Mouse (Mus musculus): Measurements from ENCODE around the gene Leng9. TPM values are rescaled to one million over a fixed set of nuclear protein-coding genes. Genes with fewer than 3 reads are reported as not detected.
A peak's percentile ranks its signal among the peaks of the same experiment; 100 is the strongest.
"Not testable (repeated sequence)": the region's sequence is repeated elsewhere in the genome, so short reads cannot be mapped to it uniquely, and the experiment has no call there.

Gene Leng9
- polyA plus RNA-seq (2014; fragmentation: Nextera tagmentation; extraction: Ambion mirVana) = 1.0 and 1.2 TPM in 2 replicates

DNA sequence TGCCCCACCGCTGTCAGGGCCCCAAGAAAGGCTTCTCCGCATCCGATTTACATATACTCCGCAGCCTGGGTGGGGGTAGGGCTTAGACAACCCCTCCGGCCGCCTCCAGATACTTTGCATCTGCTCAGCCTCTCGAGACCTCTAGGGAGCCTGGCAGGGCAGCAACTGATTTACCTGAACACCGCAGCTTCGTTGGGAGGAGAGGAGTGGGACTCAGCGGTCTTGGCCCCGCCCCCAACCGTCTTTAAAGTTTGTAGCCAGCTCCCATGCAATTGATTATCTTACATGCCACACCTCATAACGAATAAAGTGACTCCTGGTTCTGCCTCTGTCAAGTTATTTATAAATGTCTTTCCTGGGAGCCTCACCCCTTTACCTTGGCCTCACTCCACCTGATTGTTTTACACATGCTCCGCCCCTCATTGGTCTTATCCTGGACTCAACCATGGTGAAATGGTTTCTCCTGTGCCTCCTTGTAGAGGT lies at the start of gene Leng9:
Gene Leng9, minus strand, starts transcription at position 316 of the 483 bp plus-strand sequence.
- peak; percentile 38; the same call in 1 of the 2 replicates for ATAC-seq (ENCODE audit: insufficient number of reproducible peaks, low FRiP score, low TSS enrichment, low read depth)
- DNase-seq (ENCODE audit: low spot score) = no peak
- 2% methylated on average over 14 of the region's 14 CpGs for WGBS
- peaks cover 2% of the 10 kb centered on the region; the same call in 1 of the 2 replicates for H3K9me3 ChIP-seq (ENCODE audit: control insufficient read depth, low read length)
- H3K36me3 ChIP-seq (ENCODE audit: control insufficient read depth, insufficient read depth, low read length) = peaks cover 17% of the 10 kb centered on the region
- H3K4me2 ChIP-seq (ENCODE audit: low read depth, severe bottlenecking) = peak within 1 kb of the TSS; percentile 89
- peak within 1 kb of the TSS; percentile 72 for H3K4me3 ChIP-seq (ENCODE audit: low read depth, low read length)
- peaks cover 15% of the 10 kb centered on the region for H3K27me3 ChIP-seq (ENCODE audit: control insufficient read depth, insufficient read depth, low read length)
- peaks cover 7% of the 10 kb centered on the region; the same call in 1 of the 2 replicates for H3K4me1 ChIP-seq (ENCODE audit: control insufficient read depth, insufficient read depth, low read length)
- H3K9ac ChIP-seq (ENCODE audit: low read length) = peak within 1 kb of the TSS; percentile 55
- peak within 1 kb of the TSS; percentile 36; the same call in 1 of the 2 replicates for H3K27ac ChIP-seq (replicated peaks; ENCODE audit: low read depth, low read length)

DNA sequence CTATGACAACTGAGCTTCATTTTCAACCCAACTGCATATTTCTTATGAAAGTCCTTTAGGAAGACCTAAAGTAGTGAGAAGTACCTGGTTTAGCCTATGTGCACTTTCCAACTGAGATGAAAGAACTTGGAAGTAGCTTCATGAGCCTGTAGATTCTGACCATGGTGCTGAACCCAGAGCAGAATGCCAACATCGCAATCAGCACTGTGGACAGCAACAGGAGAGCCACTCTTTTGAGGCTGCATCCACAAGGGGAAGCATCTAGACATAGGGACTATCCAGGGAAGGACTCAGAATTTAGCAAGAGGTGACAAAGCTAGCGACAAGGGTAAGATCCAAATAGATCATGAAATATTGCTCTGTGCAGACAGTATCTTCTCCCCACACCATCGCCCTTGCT lies 28.3 kb upstream of the Leng9 start:
- H3K4me2 ChIP-seq (ENCODE audit: low read depth, severe bottlenecking) = no peak overlapping the region
- H3K27ac ChIP-seq (replicated peaks; ENCODE audit: low read depth, low read length) = no peak overlapping the region
- no peaks in the 10 kb centered on the region for H3K27me3 ChIP-seq (ENCODE audit: control insufficient read depth, insufficient read depth, low read length)
- 37% methylated on average over 3 of the region's 3 CpGs for WGBS
- no peak overlapping the region for H3K4me3 ChIP-seq (ENCODE audit: low read depth, low read length)
- no peaks in the 10 kb centered on the region for H3K36me3 ChIP-seq (ENCODE audit: control insufficient read depth, insufficient read depth, low read length)
- no peaks in the 10 kb centered on the region for H3K4me1 ChIP-seq (ENCODE audit: control insufficient read depth, insufficient read depth, low read length)
- no peaks in the 10 kb centered on the region for H3K9me3 ChIP-seq (ENCODE audit: control insufficient read depth, low read length)
- DNase-seq (ENCODE audit: low spot score) (peak; percentile 62), ATAC-seq (ENCODE audit: insufficient number of reproducible peaks, low FRiP score, low TSS enrichment, low read depth) (no peak)
- H3K9ac ChIP-seq (ENCODE audit: low read length) = no peak overlapping the region

DNA sequence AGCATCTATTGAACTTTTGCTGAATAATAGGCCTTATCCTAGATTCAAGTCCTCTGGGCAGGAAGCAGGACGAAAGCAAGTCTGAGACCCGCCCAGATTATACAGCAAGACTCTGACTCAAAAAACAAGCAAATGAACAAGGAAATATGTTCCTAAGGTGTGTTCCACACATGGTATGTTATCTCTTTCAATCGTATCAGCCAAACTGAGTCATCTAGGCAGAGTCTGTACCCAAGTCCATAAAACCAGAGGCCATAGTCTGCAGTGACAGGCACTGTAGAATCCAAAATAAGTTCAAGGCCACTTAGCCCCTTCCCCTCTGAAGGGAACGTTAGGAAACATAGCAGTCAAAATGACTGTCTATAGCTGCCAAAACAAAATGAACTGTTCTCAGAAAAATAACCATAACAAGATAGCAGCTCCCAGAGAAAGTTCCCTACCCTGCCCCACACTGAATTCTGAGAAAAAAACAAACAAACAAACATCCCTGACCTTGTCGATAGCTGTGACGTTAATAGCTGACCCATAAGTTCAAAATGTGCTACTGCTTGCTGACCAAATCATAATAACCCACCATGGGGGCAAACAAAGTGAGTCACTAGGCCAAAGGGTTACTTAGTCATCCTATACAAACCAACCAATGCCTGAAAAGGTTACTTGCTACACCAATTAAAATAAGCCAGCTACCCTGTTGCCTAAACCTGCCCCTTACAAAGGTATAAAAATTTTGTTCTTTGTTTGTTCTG lies 20.2 kb upstream of the Leng9 start:
- H3K27me3 ChIP-seq (ENCODE audit: control insufficient read depth, insufficient read depth, low read length) = no peaks in the 10 kb centered on the region
- no peaks in the 10 kb centered on the region for H3K36me3 ChIP-seq (ENCODE audit: control insufficient read depth, insufficient read depth, low read length)
- no peaks in the 10 kb centered on the region for H3K4me1 ChIP-seq (ENCODE audit: control insufficient read depth, insufficient read depth, low read length)
- ATAC-seq (ENCODE audit: insufficient number of reproducible peaks, low FRiP score, low TSS enrichment, low read depth) = no peak
- no peak overlapping the region for H3K9ac ChIP-seq (ENCODE audit: low read length)
- WGBS = 87% methylated on average over 6 of the region's 6 CpGs
- no peaks in the 10 kb centered on the region for H3K9me3 ChIP-seq (ENCODE audit: control insufficient read depth, low read length)
- DNase-seq (ENCODE audit: low spot score) = no peak
- no peak overlapping the region for H3K27ac ChIP-seq (replicated peaks; ENCODE audit: low read depth, low read length)
- no peak overlapping the region for H3K4me3 ChIP-seq (ENCODE audit: low read depth, low read length)
- H3K4me2 ChIP-seq (ENCODE audit: low read depth, severe bottlenecking) = no peak overlapping the region

DNA sequence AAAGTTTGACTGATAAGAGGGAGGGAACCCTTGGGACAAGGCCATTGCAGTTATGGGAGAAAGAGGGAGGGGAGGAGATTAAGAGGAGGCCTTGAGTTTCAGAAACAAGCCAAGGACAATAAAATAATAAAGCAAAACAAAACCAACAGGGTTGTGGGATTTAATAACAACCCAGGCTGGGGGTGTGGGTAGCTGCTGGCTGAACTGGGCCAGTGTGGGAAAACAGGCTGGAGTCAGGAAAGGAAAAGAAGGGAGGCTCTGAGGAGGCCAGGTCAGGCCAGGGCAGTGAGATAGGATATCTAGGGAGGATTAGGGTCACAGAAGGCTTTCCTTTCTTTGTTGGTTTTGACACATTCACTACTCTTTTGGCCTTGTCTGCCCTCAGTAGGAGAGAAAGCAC lies 16.9 kb upstream of the Leng9 start:
- ATAC-seq (ENCODE audit: insufficient number of reproducible peaks, low FRiP score, low TSS enrichment, low read depth) (no peak), DNase-seq (ENCODE audit: low spot score) (no peak)
- no peaks in the 10 kb centered on the region; the same call in 1 of the 2 replicates for H3K4me1 ChIP-seq (ENCODE audit: control insufficient read depth, insufficient read depth, low read length)
- H3K9ac ChIP-seq (ENCODE audit: low read length) = no peak overlapping the region
- H3K4me3 ChIP-seq (ENCODE audit: low read depth, low read length) = no peak overlapping the region
- no peak overlapping the region for H3K4me2 ChIP-seq (ENCODE audit: low read depth, severe bottlenecking)
- no peak overlapping the region for H3K27ac ChIP-seq (replicated peaks; ENCODE audit: low read depth, low read length)
- no peaks in the 10 kb centered on the region for H3K9me3 ChIP-seq (ENCODE audit: control insufficient read depth, low read length)
- H3K36me3 ChIP-seq (ENCODE audit: control insufficient read depth, insufficient read depth, low read length) = no peaks in the 10 kb centered on the region
- H3K27me3 ChIP-seq (ENCODE audit: control insufficient read depth, insufficient read depth, low read length) = no peaks in the 10 kb centered on the region

DNA sequence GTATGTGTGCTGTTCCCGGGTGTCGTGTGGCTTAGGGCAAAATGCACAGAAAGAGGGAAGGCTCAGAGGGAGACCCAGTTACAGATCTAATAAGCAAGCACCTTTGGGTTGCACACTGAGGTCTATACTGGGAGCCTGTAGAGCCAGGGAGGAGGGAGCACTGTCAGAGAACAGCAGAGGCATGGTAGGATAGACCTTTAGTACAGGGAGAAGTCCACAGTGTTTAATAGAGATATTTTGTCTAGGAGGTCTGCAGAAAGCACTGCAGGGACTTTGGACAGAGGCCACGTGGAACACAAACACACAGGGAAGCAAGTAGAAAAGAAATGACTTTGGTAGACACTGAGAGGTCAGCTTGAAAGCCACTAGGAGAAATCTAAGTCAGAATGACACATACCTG lies 15.1 kb upstream of the Leng9 start:
- Histone ChIP-seq H3K9ac (ENCODE audit: low read length) (no peak overlapping the region), H3K27me3 (ENCODE audit: control insufficient read depth, insufficient read depth, low read length) (no peaks in the 10 kb centered on the region), H3K4me1 (ENCODE audit: control insufficient read depth, insufficient read depth, low read length) (no peaks in the 10 kb centered on the region; the same call in 1 of the 2 replicates), H3K27ac (replicated peaks; ENCODE audit: low read depth, low read length) (no peak overlapping the region; the same call in 1 of the 2 replicates), H3K4me2 (ENCODE audit: low read depth, severe bottlenecking) (peak overlapping the region; percentile 90; the same call in 1 of the 2 replicates), H3K9me3 (ENCODE audit: control insufficient read depth, low read length) (no peaks in the 10 kb centered on the region), H3K4me3 (ENCODE audit: low read depth, low read length) (no peak overlapping the region), H3K36me3 (ENCODE audit: control insufficient read depth, insufficient read depth, low read length) (no peaks in the 10 kb centered on the region)
- ATAC-seq (ENCODE audit: insufficient number of reproducible peaks, low FRiP score, low TSS enrichment, low read depth) (no peak; the same call in 1 of the 2 replicates), DNase-seq (ENCODE audit: low spot score) (no peak)
- 20% methylated on average over 3 of the region's 3 CpGs for WGBS

DNA sequence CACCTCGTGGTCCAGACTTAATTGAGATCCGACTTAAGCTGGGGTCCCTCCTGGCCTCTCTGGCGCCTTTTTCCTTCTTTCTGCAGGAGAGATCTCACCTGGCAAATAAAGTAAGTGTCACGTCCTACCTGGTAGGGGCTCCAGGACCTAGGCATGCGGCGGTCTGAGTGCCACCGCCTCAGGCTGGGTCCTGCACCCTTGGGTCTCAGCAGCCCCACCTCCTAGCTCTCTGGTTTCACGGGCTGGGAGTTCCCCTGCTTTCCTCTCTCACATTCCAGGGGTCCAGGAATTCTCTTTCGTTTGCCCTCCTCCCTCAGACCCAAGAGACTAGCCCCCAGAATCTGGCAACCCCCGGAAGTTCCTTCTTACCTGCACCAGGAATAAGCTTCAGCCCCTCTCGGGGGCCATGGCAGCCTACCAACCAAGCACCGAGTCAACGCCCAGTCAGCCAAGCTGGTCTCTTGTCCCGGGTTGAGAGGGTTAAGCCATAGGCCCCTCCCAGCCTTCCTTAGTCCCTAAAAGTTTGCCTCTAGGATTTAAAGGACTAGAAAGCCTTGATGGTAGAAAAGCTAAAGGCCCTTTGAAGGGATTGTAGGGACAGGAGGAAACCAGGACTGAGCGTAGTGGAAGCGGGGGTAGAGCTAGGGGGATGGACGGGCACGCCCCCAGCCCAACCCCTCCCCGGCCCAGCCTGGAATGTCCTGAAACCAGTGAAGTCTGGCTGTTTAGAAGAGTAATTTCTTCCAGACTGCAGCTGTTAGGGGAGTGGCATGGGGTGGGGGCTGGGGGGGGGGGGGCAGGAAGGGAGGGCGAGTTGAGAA lies 14.1 kb upstream of the Leng9 start, which contains the start of gene Cdc42ep5:
Gene Cdc42ep5, minus strand, starts transcription at position 771 of the 821 bp plus-strand sequence.
- Histone ChIP-seq H3K4me2 (ENCODE audit: low read depth, severe bottlenecking) (peak within 1 kb of the TSS; percentile 90), H3K9ac (ENCODE audit: low read length) (peak within 1 kb of the TSS; percentile 58), H3K4me1 (ENCODE audit: control insufficient read depth, insufficient read depth, low read length) (no peaks in the 10 kb centered on the region; the same call in 1 of the 2 replicates), H3K36me3 (ENCODE audit: control insufficient read depth, insufficient read depth, low read length) (no peaks in the 10 kb centered on the region), H3K27me3 (ENCODE audit: control insufficient read depth, insufficient read depth, low read length) (no peaks in the 10 kb centered on the region), H3K9me3 (ENCODE audit: control insufficient read depth, low read length) (no peaks in the 10 kb centered on the region), H3K27ac (replicated peaks; ENCODE audit: low read depth, low read length) (peak within 1 kb of the TSS; percentile 73), H3K4me3 (ENCODE audit: low read depth, low read length) (peak within 1 kb of the TSS; percentile 51)
- ATAC-seq (ENCODE audit: insufficient number of reproducible peaks, low FRiP score, low TSS enrichment, low read depth) = peak; percentile 94
- WGBS = under 1% methylated on average over 19 of the region's 20 CpGs
- peak; percentile 78 for DNase-seq (ENCODE audit: low spot score)

DNA sequence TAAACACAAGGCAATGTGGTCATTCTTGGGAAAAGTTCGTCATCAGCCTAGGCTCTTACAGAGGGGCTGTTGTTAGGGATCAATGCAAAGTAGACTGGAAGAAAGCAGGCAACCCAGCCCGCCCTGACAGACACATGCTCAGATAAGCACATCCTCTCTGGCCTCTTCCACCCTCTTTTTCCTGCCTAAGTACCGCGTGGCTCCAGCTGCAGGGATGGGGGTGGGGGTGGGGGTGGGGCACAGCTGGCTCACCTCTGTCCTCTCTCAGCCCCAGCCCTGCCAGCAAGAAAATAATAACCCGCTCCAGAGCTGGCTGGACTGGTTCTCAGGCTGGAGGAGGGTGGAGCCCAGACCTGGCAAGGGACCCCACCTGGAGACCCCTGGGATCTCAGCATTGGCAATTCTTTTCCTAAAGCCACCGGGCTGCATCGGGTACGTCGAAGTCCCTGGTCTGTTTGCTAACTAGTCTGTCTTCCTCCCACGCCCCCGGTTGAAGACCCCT lies 13.4 kb upstream of the Leng9 start:
- peak; percentile 52; the same call in 1 of the 2 replicates for ATAC-seq (ENCODE audit: insufficient number of reproducible peaks, low FRiP score, low TSS enrichment, low read depth)
- Histone ChIP-seq H3K4me1 (ENCODE audit: control insufficient read depth, insufficient read depth, low read length) (no peaks in the 10 kb centered on the region; the same call in 1 of the 2 replicates), H3K27ac (replicated peaks; ENCODE audit: low read depth, low read length) (peak overlapping the region; percentile 73; the same call in 1 of the 2 replicates), H3K4me3 (ENCODE audit: low read depth, low read length) (peak overlapping the region; percentile 51), H3K36me3 (ENCODE audit: control insufficient read depth, insufficient read depth, low read length) (no peaks in the 10 kb centered on the region), H3K9me3 (ENCODE audit: control insufficient read depth, low read length) (no peaks in the 10 kb centered on the region), H3K4me2 (ENCODE audit: low read depth, severe bottlenecking) (peak overlapping the region; percentile 90), H3K9ac (ENCODE audit: low read length) (peak overlapping the region; percentile 58), H3K27me3 (ENCODE audit: control insufficient read depth, insufficient read depth, low read length) (no peaks in the 10 kb centered on the region)
- under 1% methylated on average over 11 of the region's 11 CpGs for WGBS
- DNase-seq (ENCODE audit: low spot score) = peak; percentile 62

DNA sequence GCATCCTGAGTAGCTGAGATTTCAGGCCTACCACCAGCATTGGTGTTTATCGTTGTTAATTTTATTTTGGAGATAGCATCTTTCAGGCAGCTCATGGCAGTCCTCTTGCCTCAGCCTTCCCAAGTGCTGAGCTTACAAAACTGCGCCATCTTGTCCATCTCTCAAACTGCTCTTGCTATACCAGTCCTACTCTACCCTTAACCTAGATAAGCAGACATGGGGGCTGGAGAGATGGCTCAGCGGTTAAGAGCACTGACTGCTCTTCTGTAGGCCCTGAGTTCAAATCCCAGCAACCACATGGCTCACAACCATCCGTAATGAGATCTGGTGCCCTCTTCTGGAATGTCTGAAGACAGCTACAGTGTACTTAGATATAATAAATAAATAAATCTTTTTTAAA lies 11.4 kb upstream of the Leng9 start:
- not testable (repeated sequence) for DNase-seq (ENCODE audit: low spot score); H3K27ac ChIP-seq (replicated peaks; ENCODE audit: low read depth, low read length); H3K9me3 ChIP-seq (ENCODE audit: control insufficient read depth, low read length); H3K4me2 ChIP-seq (ENCODE audit: low read depth, severe bottlenecking); H3K27me3 ChIP-seq (ENCODE audit: control insufficient read depth, insufficient read depth, low read length); H3K9ac ChIP-seq (ENCODE audit: low read length); ATAC-seq (ENCODE audit: insufficient number of reproducible peaks, low FRiP score, low TSS enrichment, low read depth); H3K4me1 ChIP-seq (ENCODE audit: control insufficient read depth, insufficient read depth, low read length); H3K4me3 ChIP-seq (ENCODE audit: low read depth, low read length); H3K36me3 ChIP-seq (ENCODE audit: control insufficient read depth, insufficient read depth, low read length)
- WGBS = 94% methylated on average over 4 of the region's 4 CpGs

Data from limb, embryonic 11.5 days (tissue).